Mouse (Mus musculus) adrenal gland, adult 2 months (tissue): ENCODE results near the gene Olfr95. TPM values are rescaled to one million over a fixed set of nuclear protein-coding genes. Genes with fewer than 3 reads are reported as not detected.
"Not testable (repeated sequence)": the region's sequence is repeated elsewhere in the genome, so short reads cannot be mapped to it uniquely, and the experiment has no call there.

Experiments used
- DNase-seq: peaks from one replicate; pipeline ENCODE4 v3.0.0; 2021
- long read RNA-seq: library from polyadenylated mRNA; stranded (forward); transcript quantifications from one replicate; pipeline ENCODE4 v2.0.0, GENCODE M21; 2021
- polyA plus RNA-seq: library from polyadenylated mRNA; depleted of rRNA; stranded (reverse); fragments of >200 nt; gene quantifications from 2 replicates; pipeline ENCODE4 v1.2.3, GENCODE M21; 2012; rRNA removed
- total RNA-seq, 2 experiments: library from RNA; stranded (reverse); gene quantifications; 2 replicates each; pipeline ENCODE4 v1.2.3; 2021

Gene Olfr95
- total RNA-seq, result not detected
- polyA plus RNA-seq, result not detected in 2 replicates
- long read RNA-seq, result 0 reads

GRCm38 (mm10) chr17:37213018-37213417 is at the start of gene Olfr95:
Gene Olfr95, minus strand, starts transcription at chr17:37213118.
- DNase-seq, result no peak

- peak; percentile 10 for DNase-seq
Observed at GRCm38 (mm10) chr17:37250544-37250943, 37.6 kb upstream of the Olfr95 start.

- DNase-seq, result no peak
Observed at GRCm38 (mm10) chr17:37249460-37249859, 36.5 kb upstream of the Olfr95 start.

GRCm38 (mm10) chr17:37246715-37247114 is 33.8 kb upstream of the Olfr95 start:
- DNase-seq, result peak; percentile 21

GRCm38 (mm10) chr17:37242198-37242597 is 29.3 kb upstream of the Olfr95 start:
- no peak for DNase-seq

GRCm38 (mm10) chr17:37237230-37237629 is 24.3 kb upstream of the Olfr95 start, which contains the start of gene Olfr97:
Gene Olfr97, minus strand, starts transcription at chr17:37237330.
- not testable (repeated sequence) for DNase-seq

- no peak for DNase-seq
Observed at GRCm38 (mm10) chr17:37221879-37222278, 9.0 kb upstream of the Olfr95 start.

- no peak for DNase-seq
Observed at GRCm38 (mm10) chr17:37219846-37220245, 6.9 kb upstream of the Olfr95 start, which contains the start of gene Olfr96. Gene Olfr96, plus strand, starts transcription at chr17:37220146.

GRCm38 (mm10) chr17:37218486-37218885 is 5.6 kb upstream of the Olfr95 start:
- peak; percentile 40 for DNase-seq

GRCm38 (mm10) chr17:37210884-37211768 is 1.8 kb downstream of the Olfr95 start:
- no peak for DNase-seq

GRCm38 (mm10) chr17:37203917-37204236 is 9.0 kb downstream of the Olfr95 start:
- no peak for DNase-seq

GRCm38 (mm10) chr17:37203206-37203916 is 9.6 kb downstream of the Olfr95 start:
- peak; percentile 70 for DNase-seq

- DNase-seq, result no peak
Observed at GRCm38 (mm10) chr17:37200894-37201293, 12.0 kb downstream of the Olfr95 start, which contains the start of gene Olfr94. Gene Olfr94, minus strand, starts transcription at chr17:37200994.

- peak; percentile 57 for DNase-seq
Observed at GRCm38 (mm10) chr17:37196845-37197724, 15.8 kb downstream of the Olfr95 start.

- DNase-seq, result peak; percentile 48
Observed at GRCm38 (mm10) chr17:37194782-37195181, 18.1 kb downstream of the Olfr95 start.

- DNase-seq, result no peak
Observed at GRCm38 (mm10) chr17:37193656-37194055, 19.3 kb downstream of the Olfr95 start, which contains the start of gene Ubd. Gene Ubd, plus strand, starts transcription at chr17:37193892.

- no peak for DNase-seq
Observed at GRCm38 (mm10) chr17:37193032-37193431, 19.9 kb downstream of the Olfr95 start.

- DNase-seq, result peak; percentile 19
Observed at GRCm38 (mm10) chr17:37190711-37191110, 22.2 kb downstream of the Olfr95 start.

GRCm38 (mm10) chr17:37185474-37185873 is 27.4 kb downstream of the Olfr95 start:
- no peak for DNase-seq

GRCm38 (mm10) chr17:37161394-37161793 is 51.5 kb downstream of the Olfr95 start, which contains the start of gene Olfr93:
Gene Olfr93, minus strand, starts transcription at chr17:37161494.
- DNase-seq, result no peak
